Mouse (Mus musculus) right cerebral cortex, adult 18-20 months (tissue): ENCODE measurements around the gene Toe1.
"Not testable (repeated sequence)": the region's sequence is repeated elsewhere in the genome, so short reads cannot be mapped to it uniquely, and the experiment has no call there.

Experiments used
- DNase-seq: peaks from one replicate; pipeline ENCODE4 v3.0.0; 2022; ENCODE audit warnings: mixed read lengths

The Toe1 gene

GRCm38 (mm10) chr4:116807197-116808129 lies at the start of gene Toe1, which contains the start of gene Mutyh:
Gene Toe1 (minus strand): TSS chr4:116807640.
Gene Mutyh (plus strand): TSS chr4:116807723.
- peak; percentile 95 for DNase-seq

- DNase-seq: peak; percentile 3
Measured at GRCm38 (mm10) chr4:116857203-116857602, 49.8 kb upstream of the Toe1 start.

- DNase-seq: no peak
Measured at GRCm38 (mm10) chr4:116854286-116854685, 46.8 kb upstream of the Toe1 start.

- no peak for DNase-seq
Measured at GRCm38 (mm10) chr4:116849901-116850300, 42.5 kb upstream of the Toe1 start.

- DNase-seq: no peak
Measured at GRCm38 (mm10) chr4:116844324-116844723, 36.9 kb upstream of the Toe1 start.

- no peak for DNase-seq
Measured at GRCm38 (mm10) chr4:116840841-116841240, 33.4 kb upstream of the Toe1 start.

GRCm38 (mm10) chr4:116840096-116840495 lies 32.7 kb upstream of the Toe1 start:
- DNase-seq: not testable (repeated sequence)

GRCm38 (mm10) chr4:116838999-116839398 lies 31.6 kb upstream of the Toe1 start:
- no peak for DNase-seq

- no peak for DNase-seq
Measured at GRCm38 (mm10) chr4:116830070-116830368, 22.6 kb upstream of the Toe1 start.

- DNase-seq: no peak
Measured at GRCm38 (mm10) chr4:116829364-116830069, 22.1 kb upstream of the Toe1 start.

- DNase-seq: peak; percentile 49
Measured at GRCm38 (mm10) chr4:116827819-116828218, 20.4 kb upstream of the Toe1 start.

GRCm38 (mm10) chr4:116824541-116825004 lies 17.1 kb upstream of the Toe1 start:
- peak; percentile 86 for DNase-seq

- DNase-seq: no peak
Measured at GRCm38 (mm10) chr4:116821694-116822016, 14.2 kb upstream of the Toe1 start, which contains the start of gene Hpdl. Gene Hpdl (minus strand): TSS chr4:116821707.

GRCm38 (mm10) chr4:116820902-116821693 lies 13.7 kb upstream of the Toe1 start:
- DNase-seq: peak; percentile 45

- DNase-seq: no peak
Measured at GRCm38 (mm10) chr4:116819968-116820901, 12.8 kb upstream of the Toe1 start.

- peak; percentile 49 for DNase-seq
Measured at GRCm38 (mm10) chr4:116817486-116817885, 10.0 kb upstream of the Toe1 start.

- DNase-seq: no peak
Measured at GRCm38 (mm10) chr4:116815276-116815675, 7.8 kb upstream of the Toe1 start.

GRCm38 (mm10) chr4:116811012-116811411 lies 3.6 kb upstream of the Toe1 start:
- DNase-seq: no peak

GRCm38 (mm10) chr4:116799901-116800300 lies 7.5 kb downstream of the Toe1 start:
- DNase-seq: no peak

- DNase-seq: no peak
Measured at GRCm38 (mm10) chr4:116796442-116797110, 10.9 kb downstream of the Toe1 start.

- no peak for DNase-seq
Measured at GRCm38 (mm10) chr4:116794273-116794672, 13.2 kb downstream of the Toe1 start.
